Mouse (Mus musculus) retina, postnatal 1 day (tissue): ENCODE data around the gene Nfe2l3.

ENCODE experiments used
- DNase-seq: peaks from one replicate; pipeline ENCODE4 v3.0.0-alpha.2; 2012

The Nfe2l3 gene

DNA sequence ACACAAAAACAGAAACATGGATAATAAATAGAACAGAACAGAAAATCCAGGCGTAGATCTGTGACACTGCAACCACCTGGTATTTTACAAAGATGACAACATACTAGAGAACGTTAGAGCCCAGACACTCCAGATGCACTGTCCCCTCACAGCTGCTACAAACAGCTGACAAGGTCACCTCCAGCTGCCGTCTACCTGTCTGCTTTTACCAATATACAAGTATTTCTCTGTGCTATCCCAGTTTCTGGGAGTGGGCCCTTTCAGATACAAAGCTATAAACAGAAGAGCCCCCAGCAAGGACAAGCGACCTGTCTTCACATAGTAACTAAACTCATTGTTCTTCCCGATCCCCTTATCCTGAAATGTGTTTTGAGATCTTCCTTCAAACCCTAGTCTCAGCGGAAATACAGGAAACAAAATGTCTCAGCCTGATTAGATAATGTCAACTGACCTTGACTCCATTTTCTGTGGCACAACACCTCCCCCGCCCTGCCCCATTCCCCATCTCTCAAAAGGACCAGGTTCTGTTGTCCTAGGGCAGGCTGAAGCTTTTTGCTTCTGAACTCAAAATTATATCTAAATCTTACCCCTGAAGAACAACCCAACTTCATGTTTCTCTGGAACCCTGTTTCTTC, 53.7 kb downstream of the Nfe2l3 start:
- DNase-seq: no peak

DNA sequence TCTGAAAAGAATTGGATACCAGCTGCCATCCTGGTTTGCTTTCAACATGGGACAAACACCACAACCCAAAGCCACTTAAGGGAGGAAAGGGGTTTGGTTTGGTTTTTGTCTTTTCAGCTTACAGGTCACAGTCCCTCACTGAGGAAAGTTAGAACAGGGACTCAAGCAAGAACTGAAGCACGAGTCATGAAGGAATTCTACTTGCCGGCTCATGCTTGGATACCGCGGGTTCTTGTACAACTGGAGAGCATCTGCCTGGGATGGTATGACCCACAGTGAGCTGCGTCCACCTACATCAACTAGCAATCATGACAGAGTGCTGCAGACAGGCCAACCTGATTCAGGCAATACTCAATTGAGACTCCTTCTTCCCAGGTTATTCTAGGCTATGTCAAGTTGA, 54.3 kb downstream of the Nfe2l3 start:
- no peak for DNase-seq

DNA sequence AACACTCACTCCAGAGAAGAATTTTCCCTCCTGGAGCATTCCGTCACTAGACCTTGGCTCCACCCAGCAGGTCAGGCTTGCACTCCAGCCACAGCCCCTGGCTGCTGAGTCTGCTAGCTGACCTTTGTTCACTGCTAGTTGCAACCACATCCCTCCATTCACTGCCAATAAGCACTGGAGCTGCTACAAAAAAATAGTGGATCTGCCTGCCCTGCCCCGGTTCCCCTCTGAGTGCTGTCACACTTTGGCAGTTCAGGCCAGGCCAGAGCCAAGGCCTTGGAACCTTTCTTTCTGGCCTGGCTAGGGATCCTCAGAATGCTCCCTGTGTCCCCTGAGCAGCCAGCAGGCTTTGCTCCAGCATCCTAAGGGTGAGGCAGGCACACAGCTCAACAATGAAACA, 57.3 kb downstream of the Nfe2l3 start:
- no peak for DNase-seq

DNA sequence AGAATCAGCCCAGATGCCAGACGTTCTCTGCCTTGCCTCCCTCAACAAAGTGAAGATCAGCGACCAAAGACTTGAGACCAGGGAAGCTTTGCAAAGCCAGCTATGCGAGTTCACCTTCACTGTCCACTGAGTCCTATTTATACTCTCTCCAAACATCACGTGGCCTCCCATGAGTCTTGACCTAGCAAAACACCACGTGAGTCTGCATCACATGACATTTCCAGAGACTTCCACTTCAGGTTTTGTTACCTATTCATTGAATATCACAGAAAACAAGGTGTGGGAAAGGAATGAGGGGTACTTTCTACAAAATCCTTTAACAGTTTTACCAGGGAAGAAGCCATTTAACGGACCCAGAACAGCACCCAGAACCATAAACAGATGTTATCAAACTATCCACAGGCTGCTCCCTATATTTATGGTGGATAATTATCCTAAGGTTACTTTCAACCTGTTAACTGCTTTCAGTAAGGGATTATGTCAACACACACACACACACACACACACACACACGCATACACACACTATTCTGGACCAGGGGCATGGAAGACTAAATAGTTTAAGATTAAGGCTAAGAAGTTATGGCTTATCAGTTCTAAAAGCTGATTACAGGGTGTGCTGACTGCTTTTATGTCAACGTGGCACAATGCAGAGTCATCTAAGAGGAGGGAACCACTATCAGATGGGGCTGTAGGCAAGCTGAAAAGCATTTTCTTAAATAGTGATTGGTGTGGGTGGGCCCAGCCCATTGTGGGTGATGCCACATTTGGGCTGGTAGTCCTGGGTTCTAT, 65.0 kb downstream of the Nfe2l3 start:
- no peak for DNase-seq

DNA sequence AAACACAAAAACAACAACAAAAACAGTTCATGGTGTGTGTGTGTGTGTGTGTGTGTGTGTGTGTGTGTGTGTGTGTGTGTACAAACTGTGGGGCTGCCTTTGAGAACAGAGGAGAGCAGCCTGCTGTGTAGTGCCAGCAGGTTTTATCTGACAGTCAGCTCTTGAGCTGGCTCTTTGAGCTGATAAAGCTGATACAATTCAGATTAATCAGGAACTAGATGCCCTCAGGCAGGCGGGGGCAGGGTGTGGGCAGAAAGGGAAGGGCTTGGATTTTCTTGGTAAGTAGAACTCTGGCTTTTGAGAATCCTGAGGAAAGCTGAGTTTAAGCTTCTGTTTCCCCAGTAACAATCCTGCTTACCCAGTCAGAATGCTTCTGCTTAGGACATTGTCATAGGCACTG, 73.2 kb downstream of the Nfe2l3 start:
- DNase-seq: peak; percentile 53

DNA sequence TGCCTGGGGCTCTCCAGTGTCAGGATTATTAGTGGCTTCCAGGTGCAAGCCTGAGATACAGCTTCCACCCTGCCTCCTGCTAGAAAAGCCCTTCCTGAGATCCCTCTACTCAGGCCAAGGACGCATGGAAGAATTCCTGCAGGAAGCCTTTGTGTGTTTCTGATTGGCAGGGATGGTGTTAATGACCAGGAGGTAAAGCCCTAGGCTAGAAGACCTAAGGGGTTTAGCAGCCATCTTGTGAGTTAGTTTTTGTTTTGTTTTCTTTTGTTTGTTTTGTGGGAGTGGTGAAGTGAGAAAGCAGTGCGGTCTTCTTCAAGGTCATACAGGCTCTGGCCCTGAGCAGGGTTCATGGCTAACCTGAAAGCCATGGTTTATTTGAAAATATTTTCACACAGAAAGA, 75.1 kb downstream of the Nfe2l3 start:
- DNase-seq: no peak
